Mouse (Mus musculus) R1 (cell line): Measurements from ENCODE around the gene Tmem63b.

Experiments
- DNase-seq: peaks from one replicate; pipeline ENCODE4 v3.0.0-alpha.2; 2018; ENCODE audit warnings: low read depth, low spot score

Gene Tmem63b

DNA sequence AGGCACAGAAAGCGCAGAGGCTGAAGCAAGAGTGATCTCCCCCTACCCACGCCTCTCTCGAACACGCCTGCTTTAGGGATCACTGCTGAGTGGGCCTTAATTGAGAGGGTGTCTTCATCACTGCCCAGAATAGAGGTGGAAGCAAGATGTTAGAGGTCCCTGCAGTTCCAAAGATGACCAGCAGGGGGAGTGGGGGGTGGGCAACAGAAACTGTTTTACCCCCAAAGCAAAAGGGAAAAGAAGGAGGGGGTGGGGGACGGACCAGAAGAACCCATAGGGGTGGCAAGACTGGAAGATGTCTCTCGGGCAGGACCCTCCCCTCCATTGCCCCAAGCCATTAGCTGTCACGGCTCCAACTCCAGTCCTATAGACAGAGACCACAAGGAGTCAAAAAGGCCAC is 8.6 kb downstream of the Tmem63b start:
- DNase-seq, result peak; percentile 68

DNA sequence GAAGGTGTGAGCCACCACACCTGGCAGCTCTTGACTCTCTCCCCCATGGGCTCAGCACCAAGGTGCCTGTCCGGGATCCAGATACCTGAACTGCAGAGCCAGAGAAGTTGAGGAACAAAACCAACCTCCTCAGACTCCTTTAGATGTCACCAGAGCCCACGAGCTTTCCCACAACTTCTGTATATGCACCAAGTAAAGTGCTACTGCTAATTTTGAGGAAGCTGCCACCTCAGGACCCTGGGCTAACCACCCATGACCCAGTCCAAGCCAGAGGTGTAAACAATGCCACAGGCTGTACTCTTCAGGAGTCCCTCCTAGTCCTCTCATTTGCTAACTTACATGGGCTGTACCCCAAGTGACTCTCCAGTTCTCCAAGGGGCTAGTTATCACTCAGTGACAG is 14.1 kb downstream of the Tmem63b start:
- no peak for DNase-seq

DNA sequence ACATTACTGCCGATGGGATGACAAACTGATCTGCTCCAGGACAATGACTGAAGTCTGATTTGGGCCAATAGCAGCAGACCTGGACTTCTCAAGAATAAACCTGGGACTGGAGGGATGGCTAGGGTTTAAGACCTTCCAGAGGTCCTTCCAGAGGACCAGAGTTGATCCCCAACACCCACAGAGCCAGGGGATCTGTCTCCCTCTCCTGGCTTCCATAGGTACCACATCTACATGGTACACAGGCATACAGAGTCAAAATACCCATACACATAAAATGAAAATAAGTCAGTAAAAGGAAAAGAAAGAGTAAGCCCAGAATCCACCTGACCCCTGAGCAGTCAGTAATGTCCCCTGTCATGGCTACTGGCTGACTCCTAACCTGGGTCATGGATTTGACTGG is 14.9 kb downstream of the Tmem63b start:
- DNase-seq, result peak; percentile 41

DNA sequence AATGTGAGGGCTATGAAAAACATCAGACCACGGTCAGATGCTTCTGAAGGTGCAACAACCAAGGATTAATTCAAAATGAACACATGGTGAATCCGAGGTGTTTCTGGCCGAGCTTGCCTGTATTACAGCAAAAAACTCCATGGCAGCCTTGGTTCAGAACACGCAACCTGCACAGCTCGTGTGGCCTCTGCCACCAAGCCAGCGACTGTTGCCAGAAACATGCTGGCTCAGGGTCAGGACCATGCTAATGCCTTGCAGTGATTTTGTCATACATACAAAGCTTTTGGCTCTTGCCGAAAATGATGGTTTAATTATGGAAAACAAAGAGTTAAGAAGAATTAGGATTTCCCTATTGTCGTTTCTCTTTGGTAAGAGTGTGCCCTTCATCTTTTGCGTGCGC is 18.7 kb downstream of the Tmem63b start:
- no peak for DNase-seq

DNA sequence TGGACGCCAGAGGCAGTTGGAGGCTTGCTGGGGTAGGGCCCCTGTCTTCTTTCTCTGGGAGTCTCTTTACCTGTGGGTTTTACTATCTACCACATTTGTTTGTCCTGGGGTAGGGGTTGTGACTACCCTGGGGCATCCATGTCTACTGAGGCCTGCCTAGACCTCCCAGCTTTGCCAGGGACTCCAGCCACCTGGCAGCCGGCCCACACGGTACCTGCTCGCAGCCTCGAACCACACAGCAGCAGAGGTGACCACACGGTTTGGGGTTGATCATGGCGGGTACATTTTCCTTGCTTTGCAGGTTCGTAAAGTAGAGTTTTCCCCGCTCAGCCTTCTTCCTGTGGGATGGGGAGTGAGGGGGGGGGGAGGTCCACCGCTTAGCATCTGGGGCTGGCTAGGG is 19.2 kb downstream of the Tmem63b start:
- DNase-seq, result no peak

DNA sequence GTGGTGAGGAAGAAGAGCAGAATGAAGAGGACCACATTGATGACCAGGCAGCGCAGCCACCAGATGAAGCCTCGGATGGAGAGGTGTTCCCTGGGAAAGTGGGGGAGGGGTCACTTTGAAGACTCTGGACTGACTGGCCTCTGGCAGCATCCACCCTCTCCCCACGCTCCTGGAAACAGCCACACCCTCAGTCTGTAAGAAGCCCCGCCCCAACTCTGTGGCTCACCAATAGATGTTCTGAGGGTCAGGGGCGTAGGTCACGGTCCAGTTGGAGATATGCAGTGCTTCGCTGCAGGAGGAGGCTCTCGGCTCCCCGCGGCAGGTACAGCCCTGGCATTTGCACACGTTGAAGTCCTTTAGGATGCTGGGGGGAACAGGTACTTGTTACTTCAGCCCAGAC is 20.6 kb downstream of the Tmem63b start:
- DNase-seq, result peak; percentile 63

DNA sequence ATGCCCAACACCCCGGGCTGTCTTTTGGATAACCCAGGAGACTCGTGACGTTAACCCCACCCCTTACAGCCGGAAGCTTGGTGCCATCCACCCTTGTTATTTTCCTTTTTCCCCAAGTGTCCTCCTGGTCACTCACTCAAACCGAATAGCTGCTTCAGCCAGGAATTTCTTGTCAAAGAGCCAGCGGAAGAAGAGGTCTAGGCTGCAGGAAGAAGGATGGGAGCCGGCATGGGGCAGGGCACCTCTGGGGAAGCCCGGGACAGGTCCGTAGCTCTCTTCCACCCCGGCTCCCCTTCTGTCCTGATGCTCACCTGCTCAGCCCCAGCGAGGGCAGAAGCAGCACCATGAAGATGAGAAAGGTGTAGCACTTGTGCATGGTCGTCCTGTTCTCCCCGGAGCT is 22.1 kb downstream of the Tmem63b start:
- no peak for DNase-seq

DNA sequence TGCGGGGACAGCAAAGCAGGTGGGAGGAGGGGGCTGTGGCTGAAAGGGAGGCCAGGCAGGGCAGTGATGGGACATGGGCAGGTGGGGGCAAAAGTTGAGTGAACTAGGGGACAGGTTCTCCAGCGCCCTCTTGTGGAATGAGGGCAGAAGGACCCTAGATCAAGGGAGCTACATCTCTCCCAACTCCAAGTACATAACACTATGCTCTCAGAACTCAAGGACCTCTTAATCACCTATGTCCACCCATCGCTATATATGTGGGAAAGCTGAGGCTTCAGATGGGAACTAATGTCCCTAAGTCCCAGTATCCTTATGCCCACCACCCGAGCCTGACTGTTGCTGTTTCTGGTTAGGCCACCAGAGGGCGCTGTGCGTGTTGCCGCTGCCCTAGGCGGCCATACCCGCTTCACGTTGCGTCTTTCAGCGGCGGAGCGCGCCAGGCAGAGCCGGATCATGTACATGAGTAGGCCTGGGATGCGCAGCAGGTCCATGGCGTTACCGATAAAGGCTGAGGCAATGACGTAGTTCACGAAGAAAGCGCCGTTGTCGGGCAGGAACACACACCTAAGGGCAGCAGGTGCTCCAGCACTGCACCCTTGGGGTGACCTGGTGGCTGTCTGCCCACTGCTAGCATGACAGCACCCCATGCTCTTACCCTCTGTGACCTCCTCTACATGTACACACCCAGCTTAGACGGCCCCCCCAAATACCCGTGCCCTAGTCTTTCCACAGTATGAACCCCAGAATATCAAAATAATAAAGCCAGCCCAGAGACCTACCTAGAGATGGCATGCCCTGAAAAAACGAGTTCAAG is 23.4 kb downstream of the Tmem63b start:
- peak; percentile 81 for DNase-seq

DNA sequence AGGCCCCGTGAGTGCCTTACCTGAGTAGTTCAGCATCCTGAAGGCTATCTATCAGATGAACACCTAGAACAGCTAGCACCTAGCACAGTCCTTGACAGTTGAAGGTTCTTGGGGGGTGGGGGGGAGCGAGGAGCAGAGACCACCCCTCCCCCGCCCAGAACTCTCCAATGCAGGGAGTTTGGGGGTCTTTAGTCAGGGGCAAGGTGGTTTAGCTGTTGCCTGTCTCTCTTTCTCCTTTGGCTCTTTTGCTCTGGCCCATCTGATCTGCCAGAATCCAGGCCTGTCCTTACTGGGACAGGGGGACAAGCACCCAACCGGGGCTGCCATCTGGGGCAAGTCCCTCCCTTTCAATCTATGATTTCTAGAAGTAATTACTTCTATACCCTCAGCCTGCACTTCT is 27.5 kb downstream of the Tmem63b start, which contains the start of gene Capn11:
TSS of gene Capn11 (minus strand) at position 101 of the 400 bp plus-strand sequence.
- no peak for DNase-seq

DNA sequence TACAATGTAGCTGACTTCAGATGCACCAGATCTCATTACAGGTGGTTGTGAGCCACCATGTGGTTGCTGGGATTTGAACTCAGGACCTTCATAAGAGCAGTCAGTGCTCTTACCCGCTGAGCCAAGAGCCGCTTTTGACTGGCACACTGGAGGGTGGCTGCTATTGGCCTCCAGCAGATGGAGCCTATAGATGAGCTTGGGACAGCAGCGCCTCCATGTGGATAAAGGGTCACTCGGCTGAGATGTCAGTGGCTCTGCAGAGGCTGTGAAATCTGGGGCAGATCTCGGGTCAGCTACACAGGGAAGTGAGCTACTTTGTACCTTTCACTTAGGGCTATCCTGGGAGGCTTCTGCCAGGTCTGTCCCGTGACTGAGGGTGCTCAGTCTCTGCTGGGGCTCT is 30.9 kb downstream of the Tmem63b start:
- DNase-seq, result peak; percentile 87

DNA sequence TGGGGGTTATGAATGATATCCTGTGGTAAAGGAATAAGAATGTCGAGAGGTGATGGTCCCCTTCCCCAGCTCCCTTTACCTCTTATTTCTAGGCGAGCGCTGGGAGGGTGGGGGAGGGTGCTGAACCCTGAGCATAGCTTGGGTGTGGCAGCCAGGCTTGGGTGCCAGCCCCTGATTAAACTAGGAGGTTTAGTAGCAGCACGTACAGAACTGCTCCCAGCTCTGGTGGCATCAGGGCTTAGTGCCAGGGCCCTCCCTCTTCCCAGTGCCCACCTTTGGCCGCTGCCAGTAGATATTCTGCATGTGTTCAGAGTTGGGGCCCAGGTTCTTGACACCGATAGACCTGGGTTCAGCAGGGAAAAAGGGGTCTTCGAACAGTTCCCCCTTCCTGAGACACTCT is 33.5 kb downstream of the Tmem63b start:
- DNase-seq, result no peak

DNA sequence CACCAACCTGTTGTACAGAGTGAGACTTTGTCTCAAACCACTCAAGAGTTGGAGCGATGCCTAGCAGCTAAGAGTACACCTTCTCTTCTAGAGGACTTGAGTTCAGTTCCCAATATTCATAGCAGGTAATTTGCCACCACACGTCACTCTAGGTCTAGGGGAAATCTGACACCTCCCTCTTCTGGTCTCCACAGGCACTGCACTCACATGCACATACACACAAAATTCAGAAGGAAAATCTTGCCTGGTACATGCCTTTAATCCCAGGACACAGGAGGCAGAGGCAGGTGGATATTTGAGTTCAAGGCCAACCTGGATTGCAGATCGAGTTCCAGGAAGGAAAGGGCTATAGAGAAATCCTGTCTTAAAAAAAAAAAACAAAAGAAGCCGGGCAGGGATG is 42.5 kb downstream of the Tmem63b start:
- DNase-seq, result peak; percentile 60

DNA sequence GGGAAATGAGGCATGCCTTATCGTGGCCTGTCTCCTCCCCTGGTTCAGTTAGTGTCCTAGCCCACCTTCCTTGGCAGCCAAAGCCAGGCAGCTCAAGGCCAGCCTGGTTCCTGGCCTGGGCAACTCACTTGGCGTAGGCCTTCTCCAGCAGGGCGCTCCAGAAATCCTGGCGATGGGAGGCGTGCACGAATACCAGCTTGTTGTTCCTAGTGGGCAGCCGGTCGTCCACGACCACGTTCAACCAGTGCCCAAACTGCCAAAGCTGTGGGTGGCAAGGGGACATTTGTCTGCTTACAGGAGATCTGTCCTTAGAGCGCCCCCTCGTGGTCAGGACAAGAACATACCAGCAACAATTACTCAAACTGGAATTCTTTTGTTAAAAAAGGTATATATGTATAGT is 44.0 kb downstream of the Tmem63b start:
- peak; percentile 86 for DNase-seq

DNA sequence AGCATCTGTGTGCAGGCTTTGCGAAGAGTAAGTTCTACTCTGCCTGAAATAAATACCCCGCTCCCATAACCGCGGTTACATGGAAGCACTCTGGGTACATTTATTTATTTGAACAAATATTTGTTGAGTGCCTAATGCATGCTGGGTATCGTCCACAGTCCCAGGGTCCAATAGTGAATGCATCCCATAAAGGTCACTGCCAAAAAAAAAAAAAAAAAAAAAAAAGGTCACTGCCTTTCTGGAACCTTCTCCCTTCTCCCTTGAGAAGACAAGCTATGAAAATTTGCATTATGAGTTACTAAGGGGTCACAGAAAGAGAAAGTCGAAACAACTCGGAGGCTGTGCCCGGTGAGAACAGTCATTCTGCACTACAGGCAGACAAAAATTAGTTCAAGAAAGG is 44.7 kb downstream of the Tmem63b start:
- no peak for DNase-seq

DNA sequence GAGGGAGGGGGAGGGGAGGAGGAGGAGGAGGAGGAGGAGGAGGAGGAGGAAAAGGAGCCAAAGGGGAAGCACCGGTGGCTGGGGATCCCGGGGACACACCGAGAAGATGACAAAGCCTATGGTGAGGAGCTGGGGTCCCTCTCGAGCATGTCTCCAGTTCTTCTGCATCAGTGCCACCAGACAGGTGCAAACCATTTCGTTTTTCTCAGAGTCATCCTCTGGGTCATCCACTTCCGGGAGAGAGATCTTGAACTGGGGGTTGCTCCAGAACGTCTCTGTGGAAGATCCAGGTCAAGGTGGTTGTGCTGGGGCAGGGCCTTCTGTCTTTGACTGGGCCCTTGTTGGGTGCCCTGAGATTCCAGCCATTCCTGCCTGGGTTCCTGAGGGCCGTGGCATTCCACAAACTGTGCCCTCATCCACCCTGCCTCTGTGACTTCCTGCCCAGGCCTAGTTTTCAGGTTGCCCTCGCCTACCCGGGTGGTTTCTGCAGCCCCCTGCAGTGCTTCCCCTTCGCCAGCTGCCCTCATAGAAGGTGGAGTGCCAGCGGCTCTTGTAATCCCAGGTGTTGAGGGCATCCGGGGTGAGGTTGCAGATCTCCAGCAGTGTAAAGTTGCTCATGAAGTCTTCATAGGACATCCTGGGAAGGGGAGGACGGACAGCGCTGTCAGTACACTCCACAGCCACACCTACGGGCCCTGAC is 48.0 kb downstream of the Tmem63b start:
- no peak for DNase-seq

DNA sequence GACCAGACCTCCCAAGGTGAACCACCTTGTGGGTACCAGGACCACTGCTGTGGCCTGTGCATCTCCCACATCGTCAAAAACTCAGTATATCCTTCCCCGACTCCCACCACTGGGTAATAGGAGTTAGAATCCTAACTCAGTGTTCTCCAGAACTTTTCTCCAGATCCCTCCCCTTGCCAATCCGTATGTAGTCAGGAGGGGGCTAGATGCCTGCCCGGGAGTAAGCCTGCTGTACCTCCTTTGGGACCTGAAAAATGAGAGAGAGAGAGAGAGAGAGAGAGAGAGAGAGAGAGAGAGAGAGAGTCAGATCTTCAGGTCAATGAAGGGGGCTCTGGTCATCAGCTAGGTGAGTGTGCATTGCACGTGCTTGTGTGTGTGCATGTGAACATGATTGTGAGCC is 52.7 kb downstream of the Tmem63b start:
- no peak for DNase-seq

DNA sequence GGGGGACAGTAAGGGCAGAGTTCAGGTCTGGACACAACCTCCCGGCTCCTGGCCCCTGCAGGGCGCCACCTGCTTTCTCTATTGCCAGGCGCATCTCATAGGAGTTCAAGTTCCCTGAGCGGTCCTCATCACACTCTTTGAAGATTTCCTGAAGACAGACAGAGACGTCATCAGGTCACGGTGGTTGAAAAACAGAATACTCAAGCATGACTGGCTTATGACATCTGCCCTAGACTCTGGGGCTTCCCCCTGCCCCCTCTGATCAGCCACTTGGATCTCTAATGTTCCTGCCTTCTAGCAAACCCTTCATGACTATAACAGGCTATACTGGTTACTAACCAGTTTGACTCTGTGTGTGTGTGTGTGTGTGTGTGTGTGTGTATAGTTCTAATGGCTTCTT is 54.8 kb downstream of the Tmem63b start:
- DNase-seq, result no peak

DNA sequence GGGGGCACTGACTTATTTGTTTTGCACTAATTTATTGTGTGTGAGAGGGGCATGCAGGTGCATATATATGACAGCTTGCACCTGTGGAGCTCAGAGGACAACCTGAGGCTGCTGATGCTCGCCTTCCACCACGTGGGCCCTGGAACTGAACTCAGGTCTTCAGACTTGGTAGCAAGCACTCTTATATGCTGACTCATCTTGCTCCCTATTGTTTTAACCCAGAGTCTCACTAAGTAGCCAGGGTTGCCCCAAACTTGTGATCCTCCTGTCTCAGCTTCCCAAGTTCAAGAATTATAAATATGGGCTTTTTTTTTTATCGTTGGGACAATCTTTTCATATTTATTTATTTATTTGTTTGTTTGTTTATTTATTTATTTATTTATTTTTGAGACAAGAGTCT is 55.7 kb downstream of the Tmem63b start:
- DNase-seq, result no peak

DNA sequence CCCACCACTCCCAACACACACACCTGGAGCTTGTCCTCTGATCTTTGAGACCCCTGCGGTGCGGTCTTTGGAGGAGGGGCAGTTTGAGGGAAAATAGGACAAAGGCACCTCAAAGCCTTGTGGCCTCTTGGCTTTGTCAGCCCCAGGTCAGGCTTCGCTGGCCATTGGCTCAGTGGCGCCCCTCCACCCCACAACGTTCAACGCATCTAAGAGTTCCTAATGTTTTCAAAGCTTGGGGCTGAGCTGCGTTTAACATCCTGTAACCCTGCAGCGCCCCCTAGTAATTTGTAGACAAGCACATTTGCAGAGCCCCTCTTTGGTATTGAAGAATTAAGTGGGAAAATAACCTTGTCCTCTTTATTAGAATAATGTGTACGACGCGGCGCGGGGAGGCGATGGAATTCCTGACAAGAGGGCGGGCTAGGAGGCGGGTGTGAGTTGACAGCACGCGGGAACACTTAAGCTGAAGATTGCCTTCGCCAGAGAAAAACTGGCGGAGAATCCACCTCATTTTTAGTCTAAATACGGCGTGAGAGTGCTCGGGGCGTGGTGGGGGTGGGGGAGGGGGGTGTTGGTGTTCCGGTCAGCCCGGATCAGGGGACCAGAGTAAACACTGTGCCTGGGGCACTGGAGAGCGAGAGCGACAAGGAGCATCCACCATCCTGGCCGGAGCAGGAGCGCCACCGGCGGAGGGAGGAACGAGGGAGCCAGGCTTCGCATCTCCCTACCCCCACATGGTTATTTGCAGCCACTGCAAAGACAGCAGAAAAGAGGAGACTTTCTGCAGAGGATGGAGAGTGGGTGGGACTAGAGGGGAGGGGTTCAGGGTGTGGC is 56.6 kb downstream of the Tmem63b start:
- DNase-seq, result peak; percentile 91

DNA sequence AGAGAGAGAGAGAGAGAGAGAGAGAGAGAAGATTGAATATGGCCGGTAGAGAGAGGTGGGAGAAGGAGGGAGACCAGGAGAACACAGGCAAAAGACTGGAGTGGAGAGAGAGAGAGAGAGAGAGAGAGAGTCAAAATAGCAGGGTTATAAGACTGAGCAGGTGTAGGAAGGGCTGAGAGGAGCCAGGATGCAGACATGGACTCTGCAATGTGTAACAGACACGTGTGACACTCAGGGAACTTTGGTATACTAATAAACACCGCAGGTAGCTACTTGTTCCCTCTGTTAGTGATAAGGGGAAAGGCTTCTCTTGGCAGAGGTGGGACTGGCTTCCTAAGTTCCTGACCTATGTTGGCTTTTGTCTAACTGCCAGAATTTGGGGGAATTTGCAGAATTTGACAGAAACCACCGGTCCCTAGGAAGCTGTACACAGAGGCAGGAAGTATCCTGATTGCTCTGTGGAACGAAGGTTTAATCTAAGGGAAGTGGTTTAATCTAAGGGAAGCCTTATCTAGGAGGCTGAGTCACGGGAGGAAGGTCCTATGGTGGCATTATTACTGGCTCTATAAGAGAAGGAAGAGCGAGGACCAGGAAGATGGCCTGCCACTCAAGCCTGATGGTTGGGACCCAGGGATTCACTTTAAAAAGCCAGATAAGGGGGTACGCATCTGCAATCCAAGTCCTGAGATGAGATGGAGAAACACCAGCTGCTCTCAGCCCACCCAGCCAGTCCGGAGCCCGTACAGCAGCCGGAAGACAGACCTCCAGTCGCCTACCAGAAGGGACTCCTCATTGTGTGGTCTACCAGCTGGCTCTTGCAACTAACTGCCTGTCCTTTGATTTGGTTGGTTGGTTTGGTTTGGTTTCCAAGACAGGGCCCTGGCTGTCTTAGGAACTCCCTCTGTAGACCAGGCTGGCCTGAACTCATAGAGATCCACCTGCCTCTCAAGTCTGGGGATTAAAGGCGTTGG is 57.5 kb downstream of the Tmem63b start:
- no peak for DNase-seq

DNA sequence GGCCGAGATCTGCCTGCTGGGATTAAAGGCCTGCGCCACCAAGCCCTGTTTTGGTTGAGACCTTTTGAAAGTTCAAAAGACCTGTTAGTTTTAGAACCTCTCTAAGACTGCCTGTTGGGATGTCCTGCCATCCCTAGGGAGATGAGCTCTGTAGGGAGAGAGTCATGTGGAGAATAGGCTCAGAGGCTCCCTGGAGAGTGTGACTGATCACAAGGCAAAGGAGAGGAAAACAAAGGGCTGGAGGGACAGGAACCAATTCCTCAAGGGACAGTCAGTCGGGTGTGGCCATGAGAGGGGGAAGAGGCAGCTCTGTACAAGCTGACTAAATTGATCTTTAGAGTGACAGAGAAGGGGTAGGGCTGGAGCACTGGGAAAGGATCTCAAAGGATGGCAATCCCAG is 58.5 kb downstream of the Tmem63b start:
- no peak for DNase-seq
